Mouse (Mus musculus): ENCODE data around the gene Znrf4.

The Znrf4 gene

DNA sequence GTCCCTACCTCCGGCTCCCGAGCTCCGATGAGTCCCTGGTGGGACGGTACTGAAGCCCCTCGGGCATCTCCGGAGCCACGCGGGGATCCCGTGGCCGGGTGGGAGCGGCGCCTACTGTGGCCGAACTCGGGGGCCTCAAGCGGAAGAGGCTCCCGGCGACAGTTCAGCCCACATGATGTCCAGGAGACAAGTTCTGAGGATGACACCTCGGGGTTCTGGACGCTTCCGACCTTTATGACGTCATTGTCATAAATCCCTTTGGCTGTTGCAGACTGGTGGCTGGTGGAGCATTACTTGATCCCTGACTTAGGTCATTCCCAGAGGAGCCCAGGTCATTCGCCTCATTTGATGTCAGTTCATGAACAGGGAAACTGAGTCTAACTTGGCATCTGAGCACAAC, at the start of gene Znrf4:
Gene Znrf4 (minus strand): TSS at position 122 of the 400 bp plus-strand sequence.
- DNase-seq (ENCODE audit: low spot score in 2 of 2) = no peak

DNA sequence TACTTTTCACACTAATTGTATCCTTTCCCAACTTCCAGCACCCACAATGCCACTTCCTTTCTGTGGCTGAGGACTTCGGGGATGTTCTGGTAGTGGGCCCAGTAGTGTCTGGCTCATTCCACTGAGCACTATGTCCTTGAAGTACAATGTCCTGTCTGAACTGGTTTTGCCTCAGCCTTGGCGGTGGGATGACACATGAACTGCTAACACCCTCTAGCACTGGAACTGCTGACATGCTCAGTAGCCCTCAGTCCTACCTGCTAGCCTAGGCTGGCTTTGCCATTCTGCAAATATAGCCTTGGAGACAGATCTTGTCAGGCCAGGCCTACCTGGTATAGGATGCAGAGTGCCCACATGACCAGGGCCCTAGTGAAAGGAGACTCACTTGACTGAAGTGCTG, 49.6 kb upstream of the Znrf4 start:
- no peak for DNase-seq (ENCODE audit: low spot score in 2 of 2)

DNA sequence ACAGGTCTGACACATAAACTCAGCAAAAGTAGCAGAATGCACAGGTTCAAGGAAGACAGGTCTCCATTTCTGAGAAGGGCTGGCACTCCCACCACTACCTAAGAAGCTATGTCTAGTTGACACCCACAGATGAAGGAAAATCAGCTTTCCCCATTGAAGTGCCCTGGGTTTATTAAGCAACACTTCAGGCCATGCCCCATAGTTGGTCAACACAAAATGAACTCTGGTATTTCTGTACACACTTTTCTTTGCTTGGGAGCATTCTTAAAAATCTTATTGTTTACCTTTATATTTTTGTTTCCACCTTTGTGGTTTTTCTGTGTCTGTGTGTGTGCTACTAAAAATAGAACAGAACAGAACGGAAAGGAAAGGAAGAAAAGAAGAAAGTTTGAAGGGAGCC, 47.9 kb upstream of the Znrf4 start:
- no peak for DNase-seq (ENCODE audit: low spot score in 2 of 2)

DNA sequence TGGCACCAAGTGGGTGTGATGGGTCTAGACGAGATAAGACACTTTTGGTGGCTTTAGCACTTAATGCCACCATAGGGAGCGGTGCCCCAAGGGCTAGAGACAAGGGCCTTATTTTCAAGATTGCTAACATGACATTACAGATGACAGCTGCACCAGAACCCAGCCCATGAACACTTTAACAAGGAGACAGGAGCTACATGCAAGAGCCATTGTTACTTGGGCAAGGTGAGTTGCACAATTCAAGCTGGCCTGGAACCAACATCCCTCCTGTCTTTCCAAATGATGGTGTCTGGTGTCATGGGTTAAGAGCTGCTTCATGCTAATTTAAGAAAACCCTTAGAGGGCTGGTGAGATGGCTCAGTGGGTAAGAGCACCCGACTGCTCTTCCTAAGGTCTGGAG, 47.2 kb upstream of the Znrf4 start:
- no peak for DNase-seq (ENCODE audit: low spot score in 2 of 2)

DNA sequence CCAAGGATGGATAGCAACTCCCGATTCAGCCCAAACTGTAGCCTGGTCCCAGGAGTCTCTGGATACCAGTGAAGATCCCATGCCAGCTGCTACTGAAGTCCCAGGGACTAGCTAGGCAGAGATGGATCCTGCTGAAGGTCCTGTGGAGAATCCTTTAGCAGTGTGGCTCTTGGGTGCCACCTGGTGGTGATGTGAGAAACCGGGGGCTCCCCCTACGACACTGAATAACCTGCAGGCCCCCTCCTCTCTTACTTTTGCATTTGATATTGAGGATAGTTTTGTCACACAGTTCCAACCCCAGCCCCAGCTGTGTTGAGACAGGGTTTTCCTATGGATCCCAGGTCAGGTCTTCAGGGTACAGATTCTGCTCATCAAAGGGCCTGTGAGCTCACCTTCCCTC, 46.2 kb upstream of the Znrf4 start:
- peak; percentile 58 to 77 for DNase-seq (ENCODE audit: low spot score in 2 of 2)

DNA sequence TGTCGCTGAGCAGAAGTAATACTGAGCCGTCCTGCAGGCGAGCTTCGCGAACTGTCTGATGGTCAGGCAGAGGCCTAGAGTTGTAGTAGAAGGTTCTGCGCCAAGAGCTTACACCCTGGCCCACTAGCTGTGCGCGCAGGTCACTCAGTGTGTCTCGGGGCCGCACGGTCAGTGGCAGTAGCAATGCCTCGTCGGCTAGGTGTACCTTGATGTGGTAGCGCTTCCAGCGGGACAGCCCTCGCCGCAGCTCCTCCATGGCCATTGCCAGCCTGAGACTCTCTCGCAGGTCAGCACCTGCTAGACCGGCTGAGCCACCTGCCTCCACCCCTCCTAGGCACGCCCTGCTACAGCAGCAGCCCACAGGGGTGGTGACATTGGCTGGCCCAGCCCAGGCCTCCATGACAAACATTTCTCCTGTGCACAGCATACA, 41.9 kb upstream of the Znrf4 start, which contains the start of gene Gm20219:
Gene Gm20219 (minus strand): TSS at position 266 of the 430 bp plus-strand sequence.
- DNase-seq (ENCODE audit: low spot score in 2 of 2) = no peak

DNA sequence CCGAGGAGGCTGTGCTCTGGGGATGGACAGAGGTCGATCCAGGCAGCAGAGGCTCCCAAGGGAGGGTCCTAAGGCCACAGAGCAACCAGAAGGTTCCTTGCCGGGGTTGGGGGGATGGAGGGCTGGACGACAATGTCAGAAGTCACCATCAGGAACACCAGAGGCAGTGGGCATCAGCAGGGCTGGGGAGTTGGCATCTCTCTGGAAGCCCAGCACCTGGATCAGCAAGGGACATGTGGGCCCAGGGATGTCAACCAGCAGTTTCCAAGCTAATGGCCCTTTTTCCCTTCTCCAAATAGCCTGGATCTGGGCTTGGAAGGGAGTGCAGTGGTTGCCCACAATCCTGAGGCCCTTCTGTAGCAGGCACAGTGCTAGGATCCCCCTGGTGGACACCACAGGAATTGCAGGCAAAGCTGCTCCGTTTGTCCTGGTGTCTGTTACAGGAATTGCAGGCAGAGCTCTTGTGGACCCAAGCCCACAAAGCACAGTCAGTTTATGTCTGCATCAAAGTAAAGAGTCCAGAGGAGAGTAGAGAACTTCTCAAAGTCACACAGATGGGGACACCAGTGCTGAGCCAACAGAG, 40.6 kb upstream of the Znrf4 start:
- peak; percentile 71 to 81 for DNase-seq (ENCODE audit: low spot score in 2 of 2)

DNA sequence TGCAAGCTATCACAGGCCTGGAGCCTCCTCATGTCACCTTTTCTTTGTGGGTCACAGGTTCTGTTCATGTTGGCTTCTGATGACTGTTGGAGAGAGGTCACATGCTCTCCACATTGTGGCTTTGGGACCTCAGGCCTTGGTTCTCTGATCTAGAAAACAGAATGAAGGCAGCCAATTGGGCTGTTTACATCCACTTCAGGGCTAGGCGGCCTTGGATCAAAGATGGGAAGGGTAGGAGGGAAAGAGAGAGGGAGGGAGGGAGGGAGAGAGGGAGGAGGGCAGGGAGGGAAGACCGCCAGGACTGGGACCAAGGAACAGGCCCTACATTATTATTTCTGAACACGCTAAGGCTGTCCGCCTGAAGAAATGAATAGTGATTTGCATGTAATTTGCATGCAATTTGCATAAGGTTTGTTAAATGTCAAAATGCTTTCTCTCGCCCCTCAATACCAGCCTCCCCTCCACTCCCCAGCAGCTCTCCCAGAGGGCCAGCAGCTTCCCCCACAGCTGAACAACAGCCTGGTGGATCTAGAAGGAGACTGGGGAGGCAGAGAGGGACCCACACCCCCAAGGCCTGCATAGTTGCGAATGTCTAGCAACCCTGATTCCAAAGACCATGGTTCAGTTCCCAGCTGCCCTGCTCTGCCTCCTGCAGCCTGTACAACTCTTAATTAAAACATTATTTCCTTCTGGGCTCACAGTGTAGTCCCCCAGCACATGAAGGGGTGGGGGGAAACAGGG, 39.8 kb upstream of the Znrf4 start:
- peak in 1 of 2 experiments; percentile 7 for DNase-seq (ENCODE audit: low spot score in 2 of 2)

DNA sequence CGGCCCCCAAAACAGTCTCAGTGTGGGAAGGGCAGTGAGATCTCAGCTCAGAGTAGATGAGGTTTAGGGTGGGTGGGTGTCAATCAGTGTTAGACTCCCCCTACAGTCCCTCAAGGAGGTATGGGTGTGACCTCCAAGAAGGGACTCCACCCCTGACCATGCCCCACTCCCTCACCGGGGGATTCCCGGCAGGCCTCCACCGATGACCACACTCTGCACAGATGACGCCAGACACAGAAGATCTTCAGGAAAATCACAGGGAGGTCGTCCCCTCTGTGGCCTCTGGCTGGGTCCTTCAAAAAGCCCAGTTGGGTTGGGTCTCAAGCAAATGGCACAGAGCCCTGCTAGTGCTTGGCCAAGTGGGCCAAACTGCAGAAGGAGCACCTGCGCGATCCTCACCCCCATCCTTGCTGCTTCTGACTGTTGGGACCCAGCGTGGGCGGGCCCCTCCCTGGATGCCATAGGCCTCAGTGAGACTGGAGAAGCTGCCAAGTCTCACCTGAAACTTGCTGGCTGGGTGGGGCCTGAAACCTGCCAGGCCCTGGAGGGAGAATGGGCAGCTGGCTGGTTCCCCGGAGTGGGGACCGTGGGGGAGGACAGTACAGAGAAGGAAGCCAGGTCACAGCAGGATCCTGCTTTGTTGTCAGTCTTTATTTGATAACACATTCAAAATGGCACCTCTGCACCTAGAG, 38.7 kb upstream of the Znrf4 start:
- peak in 1 of 2 experiments; percentile 12 for DNase-seq (ENCODE audit: low spot score in 2 of 2)

DNA sequence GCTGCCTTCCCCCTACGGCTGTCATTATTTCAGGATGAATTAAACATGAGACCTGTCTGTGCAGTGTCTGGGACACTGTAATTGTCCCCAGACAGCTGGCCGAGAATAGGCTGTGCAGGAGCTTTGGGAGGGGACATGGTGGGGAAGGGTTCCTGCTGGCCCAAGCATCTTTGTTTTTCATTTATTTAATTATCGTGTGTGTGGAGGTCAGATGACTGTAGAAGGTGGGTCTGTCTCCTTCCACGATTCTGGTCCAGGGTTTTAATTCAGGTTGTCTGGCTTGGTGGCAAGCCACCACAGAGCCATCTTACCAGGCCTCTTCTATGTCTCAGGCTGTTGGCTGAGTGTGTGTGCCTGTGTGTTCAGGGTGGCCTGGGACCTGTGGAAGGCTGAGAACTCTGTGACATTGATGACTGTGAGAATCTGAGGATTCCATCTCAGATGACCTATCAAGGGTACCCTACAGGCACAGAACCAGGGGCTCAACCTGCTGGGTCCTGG, 36.4 kb upstream of the Znrf4 start:
- peak in 1 of 2 experiments; percentile 10 for DNase-seq (ENCODE audit: low spot score in 2 of 2)

DNA sequence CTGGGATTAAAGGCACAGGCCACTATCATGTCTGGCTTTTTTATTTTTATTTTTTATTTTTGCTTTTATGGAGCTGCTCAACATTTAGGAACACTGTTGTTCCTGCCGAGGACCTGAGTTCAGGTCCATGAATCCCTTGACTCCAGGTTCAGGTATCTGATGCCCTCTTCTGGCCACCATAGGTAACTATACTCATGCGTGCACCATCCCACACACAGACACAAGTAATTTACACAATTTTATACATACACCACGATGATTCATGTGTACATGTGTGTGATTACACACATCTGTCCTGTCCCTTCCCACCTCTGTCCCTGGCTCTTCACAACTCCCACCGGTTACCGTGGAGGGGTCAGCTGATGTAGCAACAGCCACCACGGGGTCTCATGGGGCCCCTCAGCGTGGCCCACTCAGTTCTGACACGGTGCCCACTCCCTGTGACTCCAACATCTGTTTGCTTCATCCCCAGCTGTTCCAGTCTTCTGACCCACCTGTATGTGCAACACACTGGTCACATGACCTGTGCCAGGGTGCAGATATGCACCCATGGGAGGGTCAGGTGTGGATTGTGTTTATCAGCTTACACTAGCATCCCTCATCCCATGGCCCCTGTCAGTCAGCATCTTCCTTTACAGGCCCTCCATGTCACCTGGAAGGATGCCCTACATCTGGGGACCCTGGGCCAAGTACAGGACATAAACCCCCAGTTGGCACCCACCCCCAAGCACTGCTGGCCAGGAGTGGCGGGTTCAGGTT, 35.8 kb upstream of the Znrf4 start:
- DNase-seq (ENCODE audit: low spot score in 2 of 2) = no peak

DNA sequence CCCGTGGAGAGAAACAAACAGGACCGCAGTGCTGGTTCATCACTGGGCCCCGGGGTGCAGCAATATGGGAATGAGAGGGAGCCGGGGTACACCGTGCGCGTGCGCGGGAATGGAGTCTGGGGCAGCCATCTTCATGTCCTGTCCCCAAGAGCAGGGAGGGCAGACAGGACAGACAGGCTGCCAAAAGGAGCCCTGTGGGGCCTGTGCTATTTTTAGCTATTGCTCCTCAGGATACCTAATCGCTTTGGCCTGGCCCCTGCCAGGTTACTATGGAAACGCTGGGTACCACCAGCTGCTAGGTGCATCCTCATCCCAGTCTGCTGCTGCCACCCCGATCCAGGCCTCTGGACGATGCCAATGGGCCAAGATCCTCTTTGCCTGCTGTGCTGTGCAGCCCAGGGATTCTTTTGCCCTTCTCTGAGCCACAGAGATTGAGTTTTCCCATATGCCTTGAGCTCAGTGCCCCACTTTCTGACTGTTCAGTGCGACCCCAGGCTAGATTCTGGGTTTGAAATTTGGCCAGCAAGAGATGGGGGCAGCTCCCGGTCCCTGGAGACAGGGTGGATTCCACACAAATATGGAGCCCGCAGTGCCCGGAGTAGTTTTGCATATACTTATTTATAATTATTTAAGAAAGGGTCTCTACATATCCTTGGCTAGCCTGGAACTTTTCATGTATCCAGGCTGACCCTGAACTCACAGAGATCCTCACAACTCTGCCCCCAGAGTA, 35.0 kb upstream of the Znrf4 start:
- no peak for DNase-seq (ENCODE audit: low spot score in 2 of 2)

DNA sequence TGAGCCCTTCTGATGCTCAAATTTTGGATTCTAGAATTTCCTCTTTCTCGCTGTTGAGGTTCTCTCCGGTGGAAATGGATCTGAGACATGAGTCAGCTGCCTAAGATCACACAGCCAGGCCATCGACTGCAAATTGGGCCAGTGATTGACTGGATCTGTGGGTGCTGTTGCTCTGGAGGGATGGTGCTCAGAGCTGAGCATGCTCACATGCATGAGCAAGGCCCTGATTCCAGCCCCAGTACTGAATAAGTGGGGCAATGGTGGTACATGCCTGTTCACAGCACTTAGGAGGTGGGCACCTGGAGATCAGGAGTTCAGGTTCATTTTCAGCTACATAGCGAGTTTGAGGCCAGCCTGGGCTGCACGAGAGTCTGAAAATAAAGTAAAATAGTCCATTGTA, 34.3 kb upstream of the Znrf4 start:
- DNase-seq (ENCODE audit: low spot score in 2 of 2) = no peak

DNA sequence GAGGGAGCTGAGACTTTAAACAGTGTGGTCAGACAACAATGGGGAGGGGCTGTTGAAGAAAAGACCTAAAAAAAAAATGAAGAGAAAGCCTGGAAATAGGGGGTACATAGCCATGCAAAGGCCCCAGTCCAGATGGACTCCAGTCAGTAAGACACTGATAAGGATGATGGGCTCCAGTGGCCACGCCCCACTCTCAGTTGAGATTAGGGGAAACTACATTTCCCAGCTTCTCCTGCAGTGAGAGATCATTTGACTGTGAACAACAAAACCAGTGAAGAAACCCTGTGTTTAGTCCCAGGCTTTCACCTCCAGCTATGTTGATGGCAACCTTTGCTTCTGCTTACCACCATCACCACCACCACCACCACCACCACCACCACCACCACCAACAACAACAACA, 33.7 kb upstream of the Znrf4 start:
- no peak for DNase-seq (ENCODE audit: low spot score in 2 of 2)

DNA sequence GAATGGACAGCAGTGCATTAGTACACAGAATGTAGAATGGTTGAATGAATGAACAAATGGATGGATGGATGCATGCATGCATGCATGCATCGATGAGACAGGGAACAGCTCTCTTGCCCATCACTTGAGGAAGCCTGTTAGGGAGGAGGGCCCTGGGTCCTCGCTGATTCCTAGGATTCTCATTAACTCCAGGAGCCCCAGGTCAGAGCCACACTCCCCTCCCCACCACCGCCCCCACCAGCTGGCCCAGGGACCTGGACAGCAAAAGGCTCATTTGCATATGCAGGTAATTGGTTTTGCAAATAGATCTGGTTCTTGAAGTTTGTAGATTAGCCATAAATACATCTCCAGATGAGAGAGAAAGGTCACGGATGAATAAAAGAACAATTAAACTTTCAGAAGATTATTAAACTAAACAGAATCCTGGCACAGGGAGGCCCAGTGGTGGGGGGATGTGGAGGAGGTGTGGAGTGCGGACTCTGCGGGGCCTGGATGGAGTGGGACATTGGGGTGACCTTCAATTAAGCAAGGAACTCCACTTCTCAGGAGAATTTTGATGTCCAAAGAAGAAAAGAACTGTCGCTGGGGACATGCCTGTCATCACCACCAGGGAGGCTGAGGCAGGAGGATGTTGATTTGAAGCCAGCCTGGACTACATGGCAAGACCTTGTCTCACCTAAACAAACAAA, 32.6 kb upstream of the Znrf4 start:
- no peak for DNase-seq (ENCODE audit: low spot score in 2 of 2)

DNA sequence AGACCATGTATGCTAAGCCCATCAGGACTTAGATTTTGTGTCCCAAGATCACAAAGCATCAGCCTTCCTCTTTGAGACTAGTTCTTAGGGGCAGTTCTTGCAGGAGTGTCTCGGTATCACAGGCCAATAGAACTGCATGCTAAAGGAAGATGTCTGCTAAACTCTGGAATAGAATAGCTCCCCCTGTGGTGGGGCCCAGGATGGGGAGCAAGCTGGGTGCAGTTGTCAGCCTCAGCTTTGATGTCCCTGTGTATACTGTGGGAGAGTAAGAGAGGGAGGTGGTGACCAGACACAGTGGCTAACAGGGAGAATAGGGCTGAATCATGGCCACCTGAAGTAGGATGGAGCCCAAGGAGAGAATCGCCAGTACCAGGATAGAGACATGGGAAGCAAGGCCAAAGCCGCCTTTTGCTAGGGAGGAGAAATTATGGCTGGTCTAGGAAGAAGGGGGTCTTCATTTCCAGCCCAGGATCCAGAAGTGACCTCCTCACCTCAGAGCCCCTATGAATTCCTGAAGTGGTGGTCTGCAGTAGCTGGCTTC, 31.5 kb upstream of the Znrf4 start:
- DNase-seq (ENCODE audit: low spot score in 2 of 2) = no peak

DNA sequence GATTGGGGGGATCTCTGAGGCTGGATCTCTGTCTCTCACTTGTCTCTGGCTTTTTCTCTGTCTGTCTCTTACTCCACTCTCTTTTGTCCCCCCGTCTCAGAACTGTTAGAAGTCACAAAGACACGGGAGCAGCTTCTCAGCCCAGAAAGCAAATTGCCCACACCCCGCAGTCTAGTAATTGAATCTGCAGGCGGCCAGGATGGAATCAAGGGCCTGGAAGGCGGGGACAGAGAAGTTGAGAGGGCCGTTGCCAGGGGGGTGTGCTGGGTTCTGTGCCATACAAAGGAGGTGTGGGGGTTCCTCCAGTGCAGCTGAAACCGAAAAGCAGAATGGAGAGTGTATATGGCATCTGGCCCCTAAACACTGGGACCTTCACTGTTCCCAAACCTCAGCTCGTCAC, 30.5 kb upstream of the Znrf4 start:
- no peak for DNase-seq (ENCODE audit: low spot score in 2 of 2)

DNA sequence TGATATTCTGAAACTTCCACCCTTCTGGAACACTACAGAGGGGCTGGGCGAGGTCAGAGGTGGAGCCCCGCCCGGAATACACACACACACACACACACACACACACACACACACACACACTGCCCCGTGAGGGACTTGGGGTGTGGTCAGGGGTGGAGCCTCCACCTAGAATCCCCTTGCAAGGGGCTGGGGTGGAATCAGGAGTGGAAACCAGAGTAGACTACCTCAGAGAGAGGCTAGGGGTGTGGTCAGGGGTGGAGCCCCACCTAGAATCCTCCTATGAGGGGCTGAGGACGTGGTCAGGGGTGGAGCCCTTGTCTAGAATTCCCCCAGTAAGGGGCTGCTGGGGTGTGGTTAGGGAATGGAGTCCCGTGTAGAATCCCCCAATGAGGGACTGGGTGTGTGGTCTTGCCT, 28.3 kb upstream of the Znrf4 start:
- no peak for DNase-seq (ENCODE audit: low spot score in 2 of 2)

DNA sequence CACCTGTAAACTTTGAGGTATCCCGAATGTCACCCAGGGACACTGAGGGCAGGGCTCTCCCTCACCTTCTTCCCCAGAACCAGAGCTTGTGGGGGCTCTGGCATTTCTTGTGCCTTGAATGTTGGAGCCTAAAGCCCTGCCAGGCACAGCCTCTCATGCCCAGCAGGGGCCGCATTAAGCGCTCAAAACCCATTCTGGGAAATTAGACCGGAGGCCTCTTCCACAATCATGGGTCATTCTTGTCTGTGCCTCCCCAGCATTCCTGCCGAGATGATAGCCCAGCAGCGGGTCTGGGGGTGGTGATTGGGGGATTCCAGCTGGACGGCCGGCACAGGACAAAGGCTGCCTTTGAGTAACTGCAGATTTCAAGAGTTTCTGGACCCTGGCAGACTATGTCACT, 25.7 kb upstream of the Znrf4 start:
- no peak for DNase-seq (ENCODE audit: low spot score in 2 of 2)

DNA sequence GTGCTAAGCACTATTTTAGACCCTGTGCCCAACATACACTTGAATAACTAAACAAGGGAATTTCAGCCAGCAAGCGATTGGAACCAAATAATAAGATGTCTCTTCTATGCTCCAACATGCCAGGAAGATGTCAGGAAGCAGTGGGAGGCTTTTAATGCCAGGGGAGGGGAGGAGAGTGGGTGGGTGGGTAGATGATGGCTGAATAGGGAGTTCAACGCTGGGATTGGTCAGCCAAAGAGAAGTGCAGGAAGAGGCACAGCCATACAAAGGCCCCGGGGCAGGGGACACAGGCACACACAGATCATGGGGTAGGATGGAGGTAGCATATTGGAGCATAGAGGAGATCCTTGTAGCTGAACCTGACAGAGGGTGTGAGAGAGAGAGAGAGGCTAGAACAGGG, 24.6 kb upstream of the Znrf4 start:
- DNase-seq (ENCODE audit: low spot score in 2 of 2) = no peak
